Mouse (Mus musculus) embryonic fibroblast, embryonic 13.5 days (primary cell): Measurements from ENCODE around the gene Etl4.

Experiments
- CTCF ChIP-seq: IDR thresholded peaks from 2 replicates; pipeline ENCODE4 v1.5.1; 2011; ENCODE audit warnings: mild to moderate bottlenecking, control low read depth, low read length, moderate library complexity, borderline replicate concordance; ENCODE audit not compliant: insufficient read depth
- POLR2A ChIP-seq: IDR thresholded peaks from 2 replicates; pipeline ENCODE4 v1.6.1; 2011; ENCODE audit warnings: low read depth, mild to moderate bottlenecking, control low read depth, low read length, moderate library complexity

DNA sequence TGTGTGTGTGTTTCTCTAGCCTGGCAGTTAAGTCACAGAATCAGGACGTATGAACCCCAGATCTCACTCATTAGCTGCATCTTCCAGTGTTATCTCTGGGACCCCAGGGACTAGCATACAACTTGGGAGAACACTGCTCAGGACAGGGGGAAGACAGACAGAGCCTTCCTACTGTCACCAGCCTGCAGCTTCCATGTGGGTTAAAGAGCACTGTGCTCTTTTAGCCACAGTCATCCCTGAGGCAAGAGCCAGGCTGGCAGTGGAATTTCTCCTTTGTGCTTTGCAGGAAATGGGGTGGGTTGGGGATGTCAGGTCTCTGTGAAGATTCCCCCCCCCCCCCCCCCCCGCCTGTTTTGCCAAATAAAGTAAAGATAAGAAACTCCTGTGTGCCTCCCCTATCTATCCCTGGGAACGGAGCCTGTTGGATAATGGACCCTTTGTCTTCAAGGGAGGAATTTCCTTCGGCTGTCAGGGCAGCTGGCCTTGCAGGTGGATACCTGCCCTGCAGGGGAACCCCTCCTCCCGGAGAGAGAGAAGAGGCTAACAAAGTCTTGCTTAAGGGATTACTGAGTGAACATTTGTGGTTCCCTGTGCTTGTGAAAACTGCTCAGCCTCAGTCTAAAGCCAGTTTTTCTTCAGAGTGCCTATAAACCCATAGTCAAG is 755.9 kb downstream of the Etl4 start:
- no peak for TF ChIP-seq CTCF
- no peak for TF ChIP-seq POLR2A
